Mouse (Mus musculus): ENCODE results near the gene Med15.

DNA sequence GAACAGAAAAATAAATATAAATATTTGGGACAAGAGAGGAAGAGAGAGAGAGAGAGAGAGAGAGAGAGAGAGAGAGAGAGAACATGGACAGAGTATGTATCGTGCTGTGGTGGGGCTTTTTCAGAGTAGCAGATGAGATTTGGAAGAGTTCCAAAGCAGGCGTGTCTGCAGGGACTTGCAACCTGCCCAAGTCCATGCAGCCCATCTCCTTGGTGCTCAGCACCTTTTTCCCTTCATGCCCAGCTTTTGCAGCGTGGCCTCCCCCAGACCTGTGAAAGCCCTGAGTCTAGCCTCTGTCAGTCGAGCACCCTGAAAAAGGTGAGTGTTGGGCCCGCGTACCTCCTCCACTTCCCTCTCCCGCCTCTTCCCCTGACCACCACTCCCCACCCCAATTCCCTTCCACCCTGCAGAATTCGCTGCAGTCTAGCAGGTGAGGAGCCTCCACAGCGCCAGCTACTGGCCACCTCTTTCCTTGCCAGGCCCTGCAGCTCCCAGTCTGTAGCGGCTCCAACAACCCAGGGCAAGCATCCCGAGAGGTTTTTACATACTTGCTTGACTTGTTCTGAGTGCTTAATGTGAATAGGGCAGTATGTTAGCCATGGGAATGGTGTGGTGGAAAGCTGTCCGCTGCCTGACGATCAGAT, 114.6 kb downstream of the Med15 start:
- TF ChIP-seq CTCF (IDR thresholded peaks at IDR 0.05; ENCODE audit: low read depth) (peak; percentile 89), EP300 (IDR thresholded peaks at IDR 0.05; ENCODE audit: low read depth) (no peak)
